Mouse (Mus musculus) adrenal gland, adult (tissue): ENCODE measurements at regions not wholly inside any gene's neighbourhood (a gene's known extent, or its start where the extent isn't known, plus 50 kb on each side); places are given as distances from the start of the nearest gene placed in this dataset.
"Not testable (repeated sequence)": the region's sequence is repeated elsewhere in the genome, so short reads cannot be mapped to it uniquely, and the experiment has no call there.

Source experiments
- DNase-seq, 2 experiments: peaks; one replicate each; pipeline ENCODE4 v3.0.0; 2022 to 2023; ENCODE audit warnings: low spot score in 1 of 2; ENCODE audit not compliant: inconsistent age in 2 of 2

DNA sequence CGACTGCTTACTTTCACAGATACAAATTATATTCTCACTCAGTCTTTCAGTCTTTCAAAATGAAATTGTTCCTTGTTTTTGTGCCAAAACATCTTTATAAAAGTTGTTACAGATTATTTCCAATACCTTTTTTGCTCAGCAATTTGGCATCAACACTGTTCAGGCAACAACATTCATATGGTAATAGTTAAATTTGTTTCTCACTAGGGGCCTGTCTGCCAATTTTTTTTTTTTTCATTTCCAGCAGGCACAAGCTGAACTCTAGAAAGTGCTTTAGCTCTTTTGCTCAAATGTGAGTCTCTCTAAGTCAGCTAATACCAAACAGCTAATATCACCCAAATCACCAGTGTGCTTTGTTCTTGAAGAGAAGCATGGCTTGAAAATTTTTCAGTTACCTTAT is 199.4 kb downstream of the Antxr2 start:
- no peak for DNase-seq

DNA sequence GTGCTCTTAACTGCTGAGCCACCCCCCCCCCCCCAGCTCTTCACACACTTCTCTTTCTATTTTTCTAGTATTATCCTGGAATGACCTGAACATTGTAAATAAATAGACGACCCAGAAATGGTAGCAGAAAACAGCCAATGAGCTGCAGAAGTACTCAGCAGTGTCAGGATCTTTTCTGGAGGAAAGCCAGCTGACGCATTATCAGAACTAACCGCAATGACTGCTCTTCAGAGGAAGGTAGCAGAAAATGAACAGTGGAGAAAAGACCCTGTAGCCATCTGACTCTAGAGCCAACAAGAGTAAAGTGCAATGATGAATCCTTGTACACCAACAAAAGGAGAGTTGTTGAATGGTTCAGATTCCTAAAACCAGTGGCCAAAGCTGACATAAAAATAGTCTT is 213.4 kb downstream of the Antxr2 start:
- DNase-seq: no peak

DNA sequence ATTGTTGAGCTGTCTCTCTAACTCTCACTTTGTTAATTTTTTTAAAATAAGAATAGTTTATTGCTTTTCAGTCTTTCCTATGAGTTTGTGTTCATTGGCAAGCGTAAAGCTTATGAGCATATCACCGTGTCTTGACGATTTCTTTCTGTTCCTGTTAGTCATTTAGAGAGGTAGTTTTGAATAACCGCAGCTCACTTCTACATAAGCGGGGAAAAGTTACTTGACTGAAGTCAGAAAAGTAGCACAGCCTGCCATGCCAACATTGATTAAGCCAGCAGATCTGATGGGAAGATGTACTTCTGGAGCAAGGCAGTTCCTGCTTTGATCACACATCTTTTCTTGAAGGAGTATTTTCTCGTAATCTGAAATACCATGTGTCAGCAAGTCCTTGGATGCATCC is 215.5 kb downstream of the Antxr2 start:
- no peak for DNase-seq

DNA sequence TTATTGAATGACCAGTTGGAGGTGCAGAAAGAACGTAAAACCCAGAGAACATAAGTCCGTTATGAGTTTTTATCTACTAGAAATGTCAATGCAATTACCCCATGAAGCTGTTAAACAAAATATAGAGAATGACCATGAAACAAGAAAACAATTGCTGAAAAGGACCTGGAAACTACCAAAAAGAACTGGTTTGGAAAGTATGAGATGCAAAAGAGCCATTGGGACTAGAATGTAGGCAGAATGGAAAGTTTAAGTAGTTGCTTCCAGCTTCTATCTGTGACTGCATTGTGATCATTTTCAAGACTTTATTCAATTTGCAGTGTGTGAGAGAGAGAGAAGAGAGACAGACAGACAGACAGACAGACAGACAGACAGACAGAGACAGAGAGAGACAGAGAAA is 216.1 kb downstream of the Antxr2 start:
- no peak for DNase-seq

DNA sequence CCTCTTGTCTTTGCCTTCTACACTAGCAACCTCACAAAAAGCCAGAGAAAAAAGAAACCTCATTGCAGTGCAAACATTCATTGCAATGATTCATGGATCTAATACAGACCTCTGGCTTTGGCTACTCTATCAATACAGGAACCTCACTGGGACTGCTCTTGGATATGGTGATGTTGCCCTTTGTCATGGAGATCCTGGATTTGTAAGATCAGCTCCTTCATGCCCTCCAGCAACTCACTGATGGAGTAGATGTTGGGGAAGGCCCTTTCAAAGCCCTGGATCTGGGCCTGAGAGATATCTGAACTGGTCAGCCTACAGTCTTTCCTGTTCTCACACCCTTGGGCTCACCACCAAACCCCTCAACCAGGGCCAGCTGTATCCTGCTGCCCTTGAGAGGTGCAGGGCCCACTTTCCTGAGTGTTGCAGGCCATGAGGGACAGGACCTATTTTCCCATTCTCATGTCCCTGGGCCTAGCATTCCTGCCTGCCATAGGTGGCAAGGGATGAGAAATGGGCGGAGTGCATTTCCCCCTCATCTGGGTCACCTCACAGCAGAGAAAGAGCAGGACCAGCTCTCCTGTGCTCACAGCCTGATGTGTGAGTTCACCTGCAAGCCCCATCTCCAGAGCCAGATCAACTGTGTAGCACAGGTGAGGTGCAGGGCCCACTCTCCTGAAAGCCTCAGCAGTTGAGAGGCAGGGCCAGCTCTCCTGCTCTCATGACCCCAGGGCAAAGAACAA is 218.1 kb downstream of the Antxr2 start:
- no peak for DNase-seq

DNA sequence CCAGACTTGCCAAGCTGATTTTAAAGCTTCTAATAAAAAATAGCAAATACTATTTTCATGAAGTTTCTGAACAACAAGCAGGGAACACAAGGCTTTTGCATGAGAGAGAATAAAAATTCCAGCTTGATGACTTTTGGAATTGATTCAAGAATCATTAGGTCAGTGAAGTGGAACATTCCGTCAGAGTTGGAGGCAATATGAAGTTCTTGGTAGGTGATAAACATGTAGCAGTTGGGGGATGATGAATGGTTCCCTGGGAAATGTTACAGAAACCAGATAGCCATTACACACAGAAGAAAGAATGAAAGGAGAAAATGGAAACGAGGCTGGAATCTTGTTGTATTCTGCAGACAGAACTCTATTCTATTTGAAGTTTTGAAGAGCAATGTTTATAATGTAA is 221.8 kb downstream of the Antxr2 start:
- DNase-seq: no peak

DNA sequence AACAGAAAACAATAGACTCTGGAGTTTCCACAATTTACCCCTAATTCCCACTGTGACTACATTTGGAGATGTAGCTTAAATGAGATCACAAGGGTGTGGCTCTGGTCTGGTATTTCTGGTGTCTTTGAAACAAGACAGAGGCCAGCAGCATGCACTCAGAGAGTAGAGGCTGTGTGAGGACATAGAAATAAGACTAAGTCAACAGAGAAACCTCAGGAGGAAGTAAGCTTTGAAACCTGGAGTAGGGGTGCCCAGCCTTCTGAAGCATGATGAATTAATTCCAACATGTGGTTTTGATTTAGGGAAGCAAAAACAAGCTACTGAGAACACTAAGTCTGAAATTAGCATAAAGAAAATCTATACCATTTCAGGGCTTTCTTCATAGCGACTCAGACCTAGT is 223.7 kb downstream of the Antxr2 start:
- DNase-seq: no peak

DNA sequence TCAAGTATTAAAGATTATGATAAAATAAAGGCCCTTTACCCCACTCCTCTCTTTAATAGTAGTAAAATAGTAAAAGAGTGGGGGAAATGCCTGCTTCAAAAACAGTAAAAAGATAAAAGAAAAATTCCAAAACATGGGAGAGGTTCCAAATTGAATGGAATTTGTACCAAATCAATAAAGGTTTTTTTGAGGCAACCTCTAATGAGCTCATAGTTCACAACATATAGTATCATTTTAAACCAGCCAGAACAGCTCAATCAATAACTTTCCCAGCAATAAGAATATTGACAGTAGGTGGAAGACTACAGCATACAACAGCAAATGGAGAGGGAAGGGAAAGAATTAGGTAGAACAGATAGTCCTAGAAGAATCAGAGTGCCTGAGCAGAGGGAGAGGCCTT is 224.1 kb downstream of the Antxr2 start:
- DNase-seq: no peak

DNA sequence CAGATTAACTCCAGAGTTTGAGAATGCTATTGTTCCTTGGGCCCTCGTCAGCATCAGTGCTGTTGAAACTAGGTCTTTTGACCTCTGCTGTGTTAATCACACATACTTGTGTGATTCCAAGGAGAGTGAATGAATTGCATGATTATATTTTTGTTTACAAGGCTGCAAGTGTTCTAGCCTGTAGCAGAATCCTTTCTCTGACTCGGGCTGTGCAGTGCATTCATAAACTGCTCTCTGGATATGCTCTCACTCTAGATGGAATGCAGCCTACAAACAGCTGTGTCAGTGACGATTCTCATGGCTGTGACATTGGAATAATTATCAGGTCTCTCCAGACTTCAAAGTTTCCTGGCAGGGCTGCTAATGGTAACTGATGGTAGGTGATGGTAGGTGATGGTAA is 230.8 kb downstream of the Antxr2 start:
- DNase-seq: no peak

DNA sequence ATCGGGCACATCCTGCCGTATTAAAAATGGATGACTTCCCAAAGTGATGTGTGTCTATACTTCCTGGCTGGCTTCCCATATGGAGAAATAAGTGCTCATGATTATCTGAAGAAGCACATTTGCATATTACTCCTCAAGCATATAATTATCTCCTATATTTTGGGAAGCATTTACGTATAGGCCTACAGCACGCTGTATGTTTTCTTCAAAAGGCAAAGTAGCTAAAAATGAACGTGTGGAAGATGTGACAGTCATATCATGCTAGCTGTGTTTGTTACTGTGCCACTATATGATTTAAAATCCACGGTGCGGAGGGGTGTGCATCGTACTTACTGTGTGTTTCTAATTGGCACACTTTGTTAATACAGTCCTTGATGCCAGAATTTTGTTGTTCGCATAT is 242.7 kb downstream of the Antxr2 start:
- DNase-seq: no peak

DNA sequence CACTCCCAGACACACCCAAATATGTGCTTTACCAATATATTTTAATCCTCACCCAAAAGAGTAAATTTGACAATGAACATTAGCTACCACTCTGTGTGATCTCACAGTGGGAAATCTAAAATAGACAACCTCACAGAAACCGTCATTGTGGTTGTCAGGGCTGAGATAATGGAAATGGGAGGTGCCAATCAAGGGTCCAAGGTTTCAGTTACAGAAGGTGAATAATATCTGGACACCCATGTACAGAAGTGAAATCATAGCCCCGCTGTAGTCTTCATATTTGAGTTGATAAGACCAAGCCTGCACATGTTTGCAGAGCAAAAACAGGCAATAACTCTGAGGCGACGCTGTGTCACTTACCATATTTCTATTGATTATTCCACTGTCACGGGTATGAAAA is 243.8 kb downstream of the Antxr2 start:
- no peak for DNase-seq

DNA sequence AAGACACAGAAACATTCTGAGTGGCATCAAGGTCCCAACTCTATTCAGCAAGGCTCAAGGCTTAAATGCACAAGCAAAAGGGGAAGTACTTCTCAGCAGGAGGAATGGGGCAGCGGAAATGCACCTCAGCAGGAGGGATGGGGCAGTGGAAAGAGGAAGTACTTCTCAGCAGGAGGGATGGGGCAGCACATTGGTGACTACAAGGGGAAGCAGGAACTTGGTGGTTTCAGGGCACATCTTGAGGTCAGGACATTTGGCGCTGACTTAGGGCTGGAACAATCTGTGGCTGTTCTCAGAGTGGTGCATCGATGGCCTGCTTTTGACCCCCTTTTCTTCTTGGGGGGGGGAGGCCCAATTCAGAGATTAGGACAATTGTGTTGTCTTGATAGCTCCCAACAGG is 255.7 kb downstream of the Antxr2 start:
- DNase-seq: not testable (repeated sequence)

DNA sequence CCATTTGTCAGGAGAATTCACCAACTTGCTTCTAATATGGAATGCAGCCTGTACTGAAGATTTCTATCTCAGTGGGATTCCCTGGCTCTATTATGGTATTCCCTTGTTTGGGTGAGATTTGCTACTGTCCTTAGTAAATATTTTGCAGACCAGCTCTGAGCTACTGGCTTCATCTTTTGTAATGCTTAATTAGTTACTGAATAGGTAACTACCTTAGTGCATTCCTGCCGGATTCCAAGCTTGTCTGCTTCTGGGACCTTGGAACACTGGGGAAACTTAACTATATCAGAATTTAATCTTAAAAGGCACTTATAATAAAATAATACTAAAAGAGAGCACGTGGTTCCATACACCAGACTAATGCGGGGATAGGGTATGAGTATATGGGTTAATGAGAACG is 257.4 kb downstream of the Antxr2 start:
- DNase-seq: not testable (repeated sequence)

DNA sequence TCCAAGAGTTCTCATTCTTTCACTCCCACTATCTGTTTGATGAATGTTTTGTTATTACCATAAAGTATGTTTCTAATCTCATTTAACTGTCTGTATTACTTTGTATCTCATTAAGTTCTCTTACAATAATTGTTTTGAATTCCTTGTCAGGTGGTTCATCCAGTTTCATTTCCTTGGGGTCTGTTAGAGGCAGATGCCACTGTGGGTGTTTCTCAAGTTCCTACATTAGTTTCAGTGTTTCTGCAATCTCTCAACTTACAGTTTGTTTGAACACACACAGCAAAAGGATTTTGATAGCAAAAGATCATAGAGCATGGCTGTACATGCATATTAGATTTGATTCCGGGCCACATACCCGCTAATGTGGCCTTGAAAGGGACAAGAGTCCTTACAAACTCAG is 280.5 kb upstream of the Gk2 start:
- DNase-seq: no peak

DNA sequence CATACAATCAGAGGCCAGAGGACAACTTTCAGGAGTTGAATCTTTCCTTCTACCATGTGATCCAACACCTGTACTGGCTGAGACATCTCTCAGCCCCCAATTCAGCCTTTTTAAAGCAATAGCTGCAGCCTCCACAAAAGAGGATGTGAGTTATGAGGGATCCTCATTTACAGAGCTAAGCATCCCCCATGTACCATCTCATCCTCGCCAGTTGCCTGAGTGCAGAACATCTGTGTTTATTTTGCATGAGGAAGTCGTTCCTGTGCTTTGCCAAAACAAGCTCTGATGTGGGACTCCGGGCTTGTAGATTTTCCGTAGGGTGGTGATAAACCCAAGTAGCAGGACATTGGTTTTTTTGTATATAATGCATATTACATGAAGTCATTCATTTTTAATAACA is 274.1 kb upstream of the Gk2 start:
- no peak for DNase-seq

DNA sequence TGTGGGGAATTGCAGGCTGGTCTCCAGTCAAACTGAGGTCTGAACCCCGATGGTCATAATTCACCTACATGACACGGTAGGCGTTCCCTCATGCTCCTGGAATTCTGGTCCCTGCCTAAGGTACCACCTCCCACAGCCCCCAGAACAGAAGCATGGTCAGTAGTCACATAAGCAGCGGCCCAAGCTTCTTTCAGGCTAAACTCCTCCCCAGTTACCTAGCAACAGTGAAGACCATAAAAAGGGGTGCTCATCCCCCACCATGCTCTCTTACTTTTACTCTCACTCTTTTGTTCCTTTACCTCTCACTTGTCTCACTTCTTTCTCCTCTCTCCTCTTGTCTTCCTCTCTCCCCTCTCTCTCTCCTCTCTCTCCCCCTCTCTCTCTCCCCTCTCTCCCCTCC is 262.5 kb upstream of the Gk2 start:
- not testable (repeated sequence) for DNase-seq

DNA sequence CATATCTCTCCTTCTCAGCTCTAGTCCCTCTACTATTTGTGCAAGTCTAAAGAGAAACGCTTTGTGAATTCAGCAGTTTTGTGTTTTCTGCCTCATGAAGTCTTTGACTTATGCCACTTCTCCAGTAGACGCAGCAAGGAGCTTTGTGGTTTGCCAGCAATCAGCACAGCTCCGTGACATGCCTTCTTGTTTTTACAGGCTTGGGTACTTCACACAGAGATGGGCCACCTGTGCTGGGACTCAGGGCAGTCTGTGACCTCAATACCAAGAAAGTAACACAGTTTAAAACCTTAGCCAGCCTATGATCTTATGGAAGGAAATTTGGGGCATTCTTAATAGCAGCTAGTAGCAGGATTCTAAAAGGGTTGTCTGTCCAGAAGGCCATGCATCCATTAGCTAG is 248.4 kb upstream of the Gk2 start:
- no peak for DNase-seq

DNA sequence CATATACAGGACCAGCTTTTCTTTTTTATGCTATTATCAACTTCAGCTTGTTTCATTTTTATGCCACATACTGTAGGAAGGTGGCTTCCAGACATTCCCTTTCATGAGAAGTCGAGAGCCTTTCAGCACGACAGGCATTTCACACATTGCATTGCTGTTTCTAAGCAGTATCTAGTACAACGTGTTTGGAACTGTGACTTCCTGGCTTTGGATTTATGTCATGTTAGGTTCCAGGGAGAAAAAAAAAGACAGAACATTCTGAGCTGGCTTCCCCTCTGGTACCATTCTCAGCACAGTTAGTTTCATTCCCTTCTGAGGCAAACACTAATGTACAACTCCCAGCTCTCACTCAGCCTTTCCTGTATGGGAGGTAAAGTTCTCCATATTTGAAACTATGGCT is 243.7 kb upstream of the Gk2 start:
- DNase-seq: no peak

DNA sequence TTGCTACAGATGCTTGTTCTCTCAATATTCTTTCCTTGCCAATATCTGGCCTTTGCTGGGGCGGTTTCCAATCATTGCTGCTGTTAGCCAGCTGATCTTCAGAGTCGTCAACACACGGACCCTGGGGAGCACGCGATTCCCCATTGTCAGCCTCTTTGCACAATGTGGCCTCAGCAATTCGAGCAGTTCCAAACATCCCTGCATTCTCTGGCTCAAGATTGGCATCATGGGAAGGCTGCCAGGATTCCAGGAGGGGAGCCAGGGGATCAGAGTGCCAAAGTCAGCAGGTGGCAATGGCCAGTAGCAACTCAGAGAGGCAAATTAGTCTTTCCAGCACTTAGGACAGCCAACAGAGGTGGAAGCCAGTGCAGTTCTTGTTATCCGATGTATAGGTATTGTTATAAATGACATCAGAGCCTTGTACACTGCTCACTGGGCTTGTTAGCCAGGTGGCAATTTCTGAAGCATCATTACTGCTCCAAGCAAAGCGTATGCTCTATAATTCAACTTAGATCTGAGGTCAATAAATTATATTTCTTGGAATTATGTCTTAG is 240.8 kb upstream of the Gk2 start:
- DNase-seq: peak in 1 of 2 experiments; percentile 52

DNA sequence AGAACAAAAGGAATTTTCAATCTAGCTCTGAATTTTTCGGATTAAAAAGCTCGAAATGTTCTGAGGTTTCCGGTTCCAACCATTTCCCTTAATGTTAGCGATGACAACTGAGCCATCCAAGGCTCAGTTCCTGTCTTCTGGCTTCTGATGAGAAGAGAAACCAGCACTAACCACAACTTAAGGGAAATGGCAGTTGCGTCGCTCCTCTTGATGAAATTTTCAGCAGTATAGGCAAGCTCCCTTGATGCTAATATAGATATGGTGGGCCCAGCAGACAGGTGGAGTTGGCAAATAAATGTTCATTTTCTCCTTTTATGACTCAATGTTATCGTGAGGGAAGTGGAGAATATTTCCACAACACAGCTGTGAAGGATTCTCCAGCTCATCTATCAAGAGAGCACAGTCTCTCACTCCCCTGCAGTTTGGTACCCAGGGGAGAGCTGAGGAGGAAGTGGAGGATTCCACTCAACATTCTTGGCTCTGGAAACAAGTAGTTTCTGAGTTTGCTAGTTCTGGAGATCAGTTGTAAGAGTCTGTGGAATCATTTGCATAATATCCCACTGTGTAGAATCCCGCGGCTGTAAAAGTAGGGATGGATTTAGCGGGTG is 236.6 kb upstream of the Gk2 start:
- no peak for DNase-seq

DNA sequence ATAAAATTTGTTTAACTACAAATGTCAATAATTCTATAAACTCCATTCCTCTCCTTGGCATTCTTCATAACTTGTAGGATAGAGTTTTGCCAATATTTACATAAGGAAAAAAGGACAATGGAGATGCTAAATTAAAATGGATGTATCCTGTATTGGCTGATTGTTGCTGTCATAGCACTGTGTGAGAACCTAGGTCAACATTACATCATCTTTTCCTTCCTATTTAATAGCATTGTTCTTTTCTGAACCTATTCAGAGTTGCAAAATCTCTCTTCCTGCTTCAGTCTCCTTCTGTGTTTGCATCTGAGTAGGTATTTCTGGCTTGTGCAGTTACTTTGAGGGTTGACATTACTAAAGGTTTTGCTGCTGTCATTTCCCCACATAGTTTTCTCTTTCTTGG is 228.6 kb upstream of the Gk2 start:
- DNase-seq: no peak

DNA sequence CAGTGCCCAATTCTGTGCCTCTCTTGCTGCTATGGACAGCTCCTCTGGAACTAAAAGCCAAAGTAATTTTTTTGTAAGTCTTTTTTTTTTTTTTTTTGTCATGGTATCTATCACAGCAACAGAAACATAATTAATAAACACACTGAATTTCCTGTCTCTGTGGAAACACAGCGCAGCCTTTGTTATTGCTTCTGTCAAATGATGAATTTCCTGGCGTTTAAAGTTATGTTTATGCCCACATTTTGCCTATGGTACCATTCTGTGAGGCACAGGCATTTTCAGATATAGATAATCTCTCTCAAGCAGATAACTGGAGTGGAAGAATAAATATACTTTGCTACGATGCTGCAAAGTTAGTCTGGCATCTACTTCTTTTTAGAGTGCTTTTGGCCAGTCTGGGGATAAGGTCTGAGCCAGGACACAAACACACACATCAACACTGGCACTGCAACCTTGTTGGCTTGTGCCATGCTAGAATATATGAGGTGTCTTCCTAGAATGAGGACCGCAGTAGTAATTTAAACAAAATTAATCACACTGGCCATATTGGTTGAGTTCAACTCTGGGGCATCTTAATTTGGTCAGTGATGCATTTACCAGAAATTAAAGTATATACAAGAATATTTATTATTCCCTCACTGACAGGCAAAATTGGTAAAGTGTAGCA is 227.9 kb upstream of the Gk2 start:
- DNase-seq: no peak
